Mouse (Mus musculus) mesoderm, embryonic 11.5 days (tissue): ENCODE measurements around the gene Fam166a.
A peak's percentile ranks its signal among the peaks of the same experiment; 100 is the strongest.
"Not testable (repeated sequence)": the region's sequence is repeated elsewhere in the genome, so short reads cannot be mapped to it uniquely, and the experiment has no call there.

Experiments used
- DNase-seq: peaks from one replicate; pipeline ENCODE4 v3.0.0-alpha.2; 2012; ENCODE audit warnings: low read depth, low spot score

Gene Fam166a

DNA sequence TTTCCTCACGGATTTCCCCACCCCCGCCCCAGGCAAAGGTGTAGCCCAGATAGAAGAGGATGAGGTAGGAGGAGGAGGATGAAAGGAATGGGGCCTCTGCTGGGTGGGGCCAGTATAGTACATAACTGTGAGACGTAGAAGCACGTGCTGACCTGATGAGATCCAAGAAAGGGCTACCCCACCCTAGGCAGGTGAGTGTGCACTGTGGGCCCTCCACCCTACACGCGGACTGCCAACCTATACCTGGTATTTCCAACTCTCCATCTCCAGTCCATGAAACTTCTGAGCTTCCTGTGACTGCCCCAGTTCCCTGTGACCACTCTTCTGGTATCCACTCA, 22.9 kb downstream of the Fam166a start:
- DNase-seq, result no peak

DNA sequence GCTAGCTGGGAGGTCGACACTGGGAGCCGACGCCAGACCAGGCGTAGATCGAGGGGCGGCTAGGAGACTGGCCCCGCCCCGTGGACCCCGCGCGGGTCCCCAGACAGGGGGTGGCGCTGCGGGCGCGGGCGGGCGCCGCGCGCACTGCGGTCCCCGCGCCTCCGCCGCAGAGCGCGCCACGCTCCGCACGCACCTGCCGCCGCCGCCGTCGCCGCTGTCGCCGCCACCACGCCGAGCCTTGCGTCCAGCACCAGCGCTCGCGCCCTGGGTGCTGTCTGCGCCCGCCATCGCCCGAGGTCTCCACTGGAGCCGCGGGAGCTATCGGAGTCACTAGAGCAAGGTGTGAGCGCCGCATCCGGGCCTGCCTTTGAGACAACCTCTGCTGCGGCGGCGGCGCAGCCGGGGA, 23.6 kb downstream of the Fam166a start, which contains the start of the genes Rnf208 and Cysrt1:
Gene Rnf208 (plus strand): TSS at position 155 of the 406 bp plus-strand sequence.
Gene Cysrt1 (minus strand): TSS at position 352 of the 406 bp plus-strand sequence.
- DNase-seq, result no peak

DNA sequence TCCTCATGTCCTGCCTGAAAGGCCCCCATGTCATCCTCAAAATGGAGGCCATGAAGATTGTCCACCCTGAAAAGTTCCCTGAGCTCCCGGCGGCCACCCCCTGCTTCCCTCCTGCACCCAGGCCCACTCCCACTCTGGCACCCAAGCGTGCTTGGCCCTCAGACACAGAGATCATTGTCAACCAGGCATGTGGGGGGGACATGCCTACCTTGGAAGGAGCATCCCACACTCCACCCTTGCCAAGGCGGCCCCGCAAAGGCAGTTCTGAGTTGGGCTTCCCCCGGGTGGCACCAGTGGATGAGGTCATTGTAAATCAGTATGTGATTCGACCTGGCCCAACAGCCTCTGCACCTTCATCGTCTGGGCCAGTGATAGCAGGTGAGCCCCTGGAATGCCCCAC, 24.8 kb downstream of the Fam166a start:
- no peak for DNase-seq

DNA sequence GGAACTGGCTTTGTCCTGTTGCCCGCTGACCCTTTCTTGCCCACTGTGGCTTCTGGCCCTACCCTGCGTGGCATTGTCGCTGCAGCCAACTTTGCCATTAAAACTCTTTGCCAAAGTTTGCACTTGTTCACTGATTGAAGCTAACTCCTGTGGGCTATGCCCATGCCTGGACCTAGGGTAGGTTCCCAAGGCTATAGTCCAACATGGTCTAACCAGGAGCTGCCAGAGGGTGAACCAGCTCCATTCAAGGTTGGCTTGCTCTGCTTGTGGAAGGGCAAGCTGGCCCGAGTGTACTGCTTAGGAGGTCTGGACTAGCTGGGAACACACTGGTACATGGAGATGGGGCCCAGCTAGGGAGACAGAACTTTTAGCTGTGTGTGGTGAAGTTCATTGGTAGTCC, 25.6 kb downstream of the Fam166a start:
- DNase-seq, result no peak

DNA sequence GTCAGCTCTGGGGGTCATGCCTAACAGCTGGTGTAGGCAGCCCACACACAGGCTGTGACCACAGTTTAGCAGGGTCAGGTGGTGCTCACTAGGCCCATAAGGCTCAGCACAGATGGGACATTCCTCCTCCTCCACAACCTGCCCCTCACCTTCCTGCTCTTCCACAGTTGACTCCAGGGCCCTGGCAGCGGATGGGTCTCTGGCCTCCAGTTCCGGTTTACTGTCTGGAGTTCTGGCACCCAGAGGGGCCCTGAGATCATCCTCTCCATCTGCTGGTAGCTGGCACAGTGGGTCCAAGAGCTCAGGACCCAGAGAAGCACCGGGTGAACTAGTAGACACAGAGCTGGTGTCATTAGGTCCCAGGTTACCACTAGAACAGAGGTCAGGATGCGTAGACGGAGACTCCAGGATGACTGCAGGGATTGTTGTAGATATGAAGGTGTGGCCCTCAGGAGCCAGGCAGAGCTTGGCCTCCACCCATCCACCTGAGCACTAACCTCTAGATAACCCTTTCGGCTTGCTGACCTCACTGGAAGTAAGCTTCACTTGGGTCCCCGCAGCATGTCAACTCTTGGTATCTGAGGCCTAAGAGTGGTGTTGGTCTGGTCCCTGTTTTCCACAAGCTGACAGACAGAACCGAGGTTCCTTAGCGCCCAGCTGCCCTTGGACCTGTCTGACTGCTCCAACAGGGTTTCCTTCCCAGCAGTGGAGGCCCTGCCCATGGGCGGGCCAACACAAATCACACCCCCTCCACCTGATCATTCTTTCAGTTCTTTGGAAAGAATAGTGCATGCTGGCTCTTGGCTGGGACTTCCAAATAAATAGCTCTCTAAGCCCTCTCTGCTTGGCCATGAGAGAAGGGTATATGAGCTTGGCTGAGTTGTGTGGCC, 27.9 kb downstream of the Fam166a start, which contains the start of gene AL732309.1:
Gene AL732309.1 (minus strand): TSS at position 681 of the 890 bp plus-strand sequence.
- no peak for DNase-seq

DNA sequence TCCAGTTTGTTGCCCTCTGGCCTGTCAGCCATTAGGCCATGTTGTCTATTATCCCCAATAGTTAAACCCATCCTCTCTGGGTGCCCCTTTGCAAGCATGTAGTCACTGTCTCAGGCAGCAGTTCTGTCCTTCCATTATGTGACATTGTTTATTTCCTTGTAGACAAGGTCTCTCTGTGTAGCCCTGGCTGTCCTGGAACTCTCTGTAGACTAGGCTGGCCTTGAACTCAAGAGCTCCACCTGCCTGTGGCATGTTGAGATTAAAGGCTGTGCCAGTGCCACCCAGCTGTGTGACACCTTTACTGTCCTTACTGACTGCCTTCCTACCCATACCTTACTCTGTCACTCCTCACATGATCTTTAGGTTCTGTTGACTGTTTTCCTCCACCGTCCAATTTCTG, 33.8 kb downstream of the Fam166a start:
- no peak for DNase-seq

DNA sequence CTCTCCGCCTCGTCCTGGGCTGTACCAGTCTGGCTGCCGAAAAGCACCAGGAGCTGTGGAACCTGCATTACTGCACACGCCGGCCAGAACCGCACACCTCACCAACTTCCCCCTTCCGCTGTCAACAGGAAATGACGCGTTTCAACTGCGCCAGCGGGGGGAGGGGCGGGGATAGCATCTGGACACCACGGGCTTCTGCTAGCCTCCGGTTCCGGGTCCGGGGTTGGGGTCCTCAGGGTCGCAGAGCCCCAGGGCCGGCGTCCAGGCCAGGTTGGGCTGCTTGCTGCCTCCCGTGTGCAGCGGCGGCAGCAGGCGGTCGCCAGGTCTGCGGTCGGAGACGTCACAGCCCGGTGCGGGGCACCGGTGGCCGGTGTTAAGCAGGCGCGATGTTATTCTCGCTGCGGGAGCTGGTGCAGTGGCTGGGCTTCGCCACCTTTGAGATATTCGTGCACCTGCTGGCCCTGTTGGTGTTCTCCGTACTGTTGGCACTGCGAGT, 36.8 kb downstream of the Fam166a start, which contains the start of gene Tmem203:
Gene Tmem203 (plus strand): TSS at position 156 of the 496 bp plus-strand sequence.
- peak; percentile 93 for DNase-seq

DNA sequence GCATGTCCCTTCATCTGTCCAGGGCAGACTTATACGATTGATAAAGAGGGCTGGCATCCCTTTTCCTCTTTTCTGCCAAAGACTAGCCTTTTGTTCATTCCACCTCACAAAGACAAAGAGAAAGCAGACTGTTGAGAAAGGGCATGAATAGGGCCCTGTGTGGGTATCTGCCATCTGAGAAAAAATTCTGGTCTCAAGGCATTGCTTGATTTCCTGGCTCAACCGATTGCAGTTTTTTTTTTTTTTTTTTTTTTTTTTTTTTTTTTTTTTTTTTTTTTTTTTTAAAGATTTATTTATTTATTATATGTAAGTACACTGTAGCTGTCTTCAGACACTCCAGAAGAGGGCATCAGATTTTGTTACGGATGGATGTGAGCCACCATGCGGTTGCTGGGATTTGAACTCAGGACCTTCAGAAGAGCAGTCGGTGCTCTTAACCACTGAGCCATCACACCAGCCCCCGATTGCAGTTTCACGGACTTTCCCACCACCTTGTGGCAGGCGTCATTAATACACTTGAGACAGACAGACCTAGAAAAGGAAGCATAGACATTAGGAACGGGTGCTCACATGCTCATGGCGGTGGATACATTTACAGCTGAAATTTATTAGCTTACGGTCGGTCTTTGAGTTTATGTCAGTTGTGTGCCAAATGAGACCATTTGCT, 38.0 kb downstream of the Fam166a start:
- DNase-seq, result peak; percentile 52

DNA sequence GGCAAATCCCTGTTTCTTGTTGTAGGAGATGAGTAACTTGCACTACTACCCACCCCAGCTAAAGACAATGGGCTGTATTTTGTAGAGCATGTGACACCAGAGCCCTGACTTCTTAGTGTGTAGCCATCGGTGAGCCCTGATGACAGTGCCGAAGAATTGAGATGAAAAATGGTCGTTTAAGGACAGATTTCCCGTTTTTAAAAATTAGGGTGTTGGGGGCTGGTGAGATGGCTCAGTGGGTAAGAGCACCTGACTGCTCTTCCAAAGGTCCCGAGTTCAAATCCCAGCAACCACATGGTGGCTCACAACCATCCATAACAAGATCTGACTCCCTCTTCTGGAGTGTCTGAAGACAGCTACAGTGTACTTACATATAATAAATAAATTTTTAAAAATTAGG, 38.7 kb downstream of the Fam166a start:
- not testable (repeated sequence) for DNase-seq

DNA sequence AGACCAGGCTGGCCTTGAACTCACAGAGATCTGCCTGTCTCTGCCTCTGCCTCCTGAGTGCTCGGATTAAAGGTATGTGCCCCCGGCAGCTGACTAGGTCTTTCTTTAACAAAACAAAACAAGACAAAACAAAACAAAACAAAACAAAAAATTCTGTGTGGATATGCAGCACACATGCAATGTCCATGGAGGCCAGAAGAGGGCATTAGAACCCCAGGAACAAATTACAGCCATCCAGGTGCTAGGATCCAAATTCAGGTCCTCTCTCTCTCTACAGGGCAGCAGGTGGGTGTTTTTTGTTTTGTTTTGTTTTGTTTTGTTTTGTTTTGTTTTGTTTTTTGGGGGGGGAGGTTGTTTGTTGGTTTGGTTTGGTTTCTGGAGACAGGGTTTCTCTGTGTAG, 40.3 kb downstream of the Fam166a start:
- no peak for DNase-seq

DNA sequence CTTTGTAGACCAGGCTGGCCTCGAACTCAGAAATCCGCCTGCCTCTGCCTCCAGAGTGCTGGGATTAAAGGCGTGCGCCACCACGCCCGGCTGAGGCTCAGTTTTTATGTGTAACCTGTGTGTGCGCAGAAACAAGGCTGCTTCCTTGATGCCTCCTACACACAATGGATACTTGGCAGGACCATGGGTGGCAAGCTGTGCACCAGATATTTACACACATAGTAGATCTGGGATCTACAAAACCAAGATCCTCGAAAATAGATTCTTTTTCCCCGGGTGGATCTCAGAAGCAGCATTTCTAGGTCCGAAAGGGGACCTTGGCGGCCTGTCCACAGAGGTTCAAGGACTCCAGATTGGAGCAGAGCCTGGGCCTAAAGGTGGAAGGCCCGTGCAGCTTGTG, 43.3 kb downstream of the Fam166a start:
- DNase-seq, result no peak

DNA sequence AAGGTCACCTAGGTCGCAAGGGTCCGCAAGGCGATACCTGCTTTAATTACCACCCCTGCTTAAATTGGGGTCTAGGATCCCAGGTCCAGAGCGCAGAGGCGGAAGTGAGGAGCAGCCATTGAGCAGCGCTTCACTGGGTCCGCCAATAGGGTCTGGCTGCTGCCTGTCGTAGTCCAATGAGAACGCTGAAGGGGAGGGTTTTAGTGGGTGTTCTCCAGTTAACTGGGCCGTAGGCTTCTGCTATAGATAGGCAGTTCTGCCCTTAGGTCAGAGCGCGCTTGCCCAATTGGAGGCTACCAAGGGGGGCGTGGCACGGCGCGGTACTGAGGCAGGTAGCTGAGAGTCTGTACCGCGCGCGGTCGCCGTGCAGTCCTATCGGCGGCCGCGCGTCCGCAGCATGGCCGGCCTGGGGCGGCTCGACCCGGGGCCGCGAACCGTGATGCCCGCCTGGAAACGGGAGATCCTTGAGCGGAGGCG, 43.8 kb downstream of the Fam166a start, which contains the start of gene Tprn:
Gene Tprn (plus strand): TSS at position 328 of the 477 bp plus-strand sequence.
- DNase-seq, result peak; percentile 96

DNA sequence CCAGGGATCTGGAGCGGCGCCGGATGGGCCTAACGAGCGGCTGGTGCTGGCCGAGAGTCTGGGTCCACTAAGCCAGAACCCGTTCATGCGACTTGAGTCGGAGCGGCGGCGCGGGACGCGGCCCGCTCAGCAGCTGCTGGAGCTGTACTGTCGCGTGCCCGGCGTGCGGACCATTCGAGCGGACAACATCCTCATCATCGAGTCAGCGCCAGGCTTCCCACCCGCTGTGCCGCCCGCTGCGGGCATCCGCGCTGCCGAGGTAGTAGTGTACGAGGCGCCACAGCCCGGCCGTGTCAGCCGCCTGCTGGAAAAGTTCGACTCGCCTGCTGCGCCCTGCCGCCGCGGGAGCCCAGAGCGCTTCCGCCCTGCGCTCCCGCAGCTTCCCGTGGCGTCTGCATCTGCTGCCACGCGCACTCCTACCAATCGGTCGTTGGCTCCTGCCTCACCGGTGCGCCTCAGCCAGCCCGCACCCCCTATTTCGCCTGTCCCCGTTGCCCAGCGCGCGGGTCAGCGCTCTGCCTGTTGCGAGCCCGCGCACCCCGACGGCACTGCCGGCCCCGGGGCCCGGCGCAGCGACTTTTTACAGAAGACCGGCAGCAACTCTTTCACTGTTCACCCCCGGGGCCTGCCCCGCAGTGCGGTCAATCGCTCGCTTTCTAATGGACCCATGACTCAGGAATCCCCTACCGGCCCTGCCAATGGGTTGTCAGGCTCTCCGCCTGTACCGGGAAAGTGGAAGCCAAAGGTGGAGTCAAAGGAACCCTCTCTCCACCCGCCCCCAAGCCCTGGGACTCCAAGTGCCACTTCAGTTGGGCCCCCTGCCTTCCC, 44.5 kb downstream of the Fam166a start:
- peak; percentile 48 for DNase-seq

DNA sequence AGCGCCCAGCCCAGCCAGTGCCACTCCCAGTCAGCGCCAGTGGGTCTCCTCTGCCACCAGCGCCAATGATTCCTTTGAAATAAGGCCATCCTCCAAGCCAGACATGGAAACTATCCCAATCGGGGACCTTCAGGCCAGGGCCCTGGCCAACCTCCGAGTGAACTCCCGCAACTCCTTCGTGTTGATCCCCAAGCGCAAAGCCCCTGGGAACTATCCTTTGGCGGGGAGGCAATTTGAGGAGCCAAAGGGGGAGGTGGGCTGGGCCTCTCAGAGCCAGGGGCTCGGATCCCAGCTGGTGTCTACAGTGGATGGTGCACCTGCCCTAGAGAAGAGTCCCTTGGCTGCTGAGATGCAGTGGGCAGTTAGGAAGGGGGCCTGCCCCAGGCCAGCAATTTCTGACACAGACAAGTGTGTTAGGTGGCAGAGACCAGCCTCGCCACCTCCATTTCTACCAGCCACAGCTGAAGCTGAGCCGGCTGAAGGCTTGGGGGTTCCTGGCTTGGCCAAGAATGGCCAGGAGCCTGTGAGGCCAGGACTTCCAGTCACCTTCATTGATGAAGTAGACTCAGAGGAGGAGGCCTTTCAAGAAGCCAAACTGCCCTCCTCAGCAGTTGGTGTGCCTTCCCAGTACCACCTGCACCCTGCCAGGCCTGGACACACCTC, 45.2 kb downstream of the Fam166a start:
- DNase-seq, result no peak

DNA sequence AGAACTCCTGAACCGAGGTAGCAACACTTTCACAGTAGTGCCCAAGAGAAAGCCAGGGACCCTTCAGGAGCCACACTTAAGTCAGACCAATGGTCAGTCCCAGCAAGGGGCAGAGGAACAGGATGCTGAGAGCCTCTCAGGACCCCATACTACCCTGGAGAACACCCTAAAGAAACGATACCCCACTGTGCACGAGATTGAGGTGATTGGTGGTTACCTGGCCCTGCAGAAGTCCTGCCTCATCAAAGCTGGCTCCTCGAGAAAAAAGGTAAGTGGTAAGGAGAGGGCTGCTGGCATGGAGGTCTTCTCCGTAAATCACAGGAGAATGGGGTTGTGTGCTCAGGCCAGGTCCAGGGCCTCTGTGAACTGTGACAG, 45.7 kb downstream of the Fam166a start:
- DNase-seq, result no peak

DNA sequence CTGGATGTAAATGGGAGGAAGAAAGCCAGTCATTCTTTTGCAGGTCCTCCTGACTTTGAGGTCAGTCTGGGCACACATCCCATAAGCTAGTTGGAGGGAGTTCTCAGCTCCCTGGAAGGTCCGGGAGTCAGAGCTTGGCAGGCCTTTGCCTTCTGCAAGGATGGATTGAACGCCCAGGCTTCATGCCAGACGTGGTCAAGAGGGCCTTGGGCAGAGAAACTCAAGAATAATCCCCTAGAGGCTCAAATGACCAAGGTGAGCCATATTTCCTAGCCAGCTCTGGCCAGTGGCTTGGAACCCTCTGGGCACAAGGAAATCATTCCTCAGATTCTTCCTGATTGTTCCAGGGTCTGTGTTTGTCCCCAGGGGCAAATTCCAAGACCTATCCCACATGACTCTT, 46.3 kb downstream of the Fam166a start:
- no peak for DNase-seq

DNA sequence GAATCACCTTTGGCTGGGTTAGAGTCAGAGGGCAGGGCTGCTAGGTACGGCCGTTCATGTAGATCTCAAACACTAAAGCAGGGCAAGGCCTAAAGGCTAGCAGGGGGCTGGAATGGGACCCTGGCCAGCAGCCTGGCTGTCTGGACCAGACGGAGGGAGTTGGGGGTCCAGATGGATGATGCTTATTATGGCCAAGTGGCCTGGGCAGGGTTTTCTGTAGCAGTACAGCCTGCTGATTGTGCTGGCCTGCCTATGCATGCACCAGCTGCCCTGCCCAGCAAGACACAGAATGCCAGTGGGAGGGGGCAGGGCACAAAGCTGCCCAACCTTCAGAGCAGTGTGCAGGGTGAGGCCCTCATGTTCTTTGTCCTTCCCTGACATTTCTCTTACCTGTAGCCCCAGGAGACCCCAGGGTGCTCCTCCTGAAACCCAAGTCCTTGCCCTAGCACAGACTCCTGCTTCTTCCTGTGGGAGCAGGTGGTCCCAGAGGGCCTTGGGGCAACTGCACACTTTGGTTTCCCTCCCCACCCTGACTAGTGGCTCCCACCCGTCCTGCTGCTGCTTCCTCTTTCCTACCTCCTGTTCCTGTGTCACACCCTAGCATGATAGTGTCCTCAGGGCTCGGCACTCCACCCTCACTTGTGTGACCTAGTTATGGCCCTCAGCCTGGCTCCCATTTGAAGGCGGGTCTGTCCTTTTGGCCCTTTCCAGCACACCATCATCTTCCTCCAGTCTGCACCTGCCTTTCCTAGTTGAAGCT, 47.5 kb downstream of the Fam166a start:
- no peak for DNase-seq

DNA sequence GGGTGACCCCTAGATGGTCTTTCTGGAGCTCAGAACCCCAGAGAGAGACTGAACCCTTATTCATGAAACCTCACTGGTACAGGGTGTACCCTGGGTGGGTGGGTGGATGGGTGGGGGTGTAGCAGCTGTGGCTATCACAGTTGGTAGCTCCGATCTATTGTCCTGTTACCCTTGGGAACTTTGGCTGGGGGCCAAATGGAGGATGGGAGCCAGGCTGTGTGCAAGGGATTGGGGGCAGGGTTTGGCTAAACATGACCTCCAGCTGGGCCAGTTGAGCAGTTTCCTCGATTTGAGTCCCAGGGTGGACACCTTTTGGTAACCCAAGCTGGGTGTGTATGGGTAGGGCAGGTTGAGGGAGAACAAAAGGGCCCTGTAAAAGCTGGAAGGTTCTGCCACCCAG, 48.2 kb downstream of the Fam166a start:
- no peak for DNase-seq

DNA sequence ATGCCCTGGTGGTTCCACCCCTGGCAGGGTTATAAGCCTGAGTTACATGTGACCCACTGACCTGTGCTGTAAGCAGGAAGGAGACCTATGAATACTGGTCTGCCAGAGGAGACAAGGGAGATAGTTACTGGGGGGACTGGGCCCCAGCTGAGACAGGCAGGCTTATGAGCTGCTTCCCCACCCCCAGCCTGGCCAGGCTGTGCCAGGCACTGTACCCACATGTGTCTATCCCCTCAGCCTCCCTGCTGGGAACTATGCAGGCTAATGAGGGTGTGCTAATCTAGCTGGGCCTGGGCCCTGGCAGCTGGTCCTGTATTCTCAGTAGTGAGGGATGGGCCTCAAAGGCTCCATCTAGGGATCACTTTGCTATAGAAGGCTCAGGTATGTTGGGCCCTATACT, 48.7 kb downstream of the Fam166a start:
- no peak for DNase-seq

DNA sequence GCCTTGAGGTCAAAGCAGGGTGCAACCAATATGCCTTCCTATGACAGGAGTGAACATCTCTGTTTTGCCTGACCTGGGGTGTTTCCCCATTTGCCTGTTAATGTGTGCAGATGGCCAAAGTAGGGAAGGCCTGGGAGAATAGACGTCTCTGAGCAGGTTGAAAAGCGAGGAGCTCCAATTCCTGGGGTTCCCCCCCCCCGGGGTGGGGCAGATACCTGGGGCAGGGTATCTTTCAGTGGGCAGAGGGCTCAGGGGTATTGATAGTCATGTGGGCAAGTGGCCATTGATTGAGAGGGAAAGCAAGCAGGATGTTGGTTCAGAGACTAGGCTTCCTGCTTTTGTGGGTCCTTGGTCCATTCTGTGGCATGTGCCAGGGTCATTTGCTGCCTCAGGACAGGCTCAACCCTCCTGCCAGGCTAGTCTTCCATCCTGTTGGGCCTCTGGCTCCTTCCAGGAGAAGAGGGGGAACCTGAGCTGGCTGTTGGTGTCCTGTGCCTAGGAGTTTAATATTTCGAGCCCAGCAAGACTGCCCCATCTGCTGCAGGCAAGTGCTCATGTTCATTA, 49.3 kb downstream of the Fam166a start:
- no peak for DNase-seq
